Mouse (Mus musculus) hindbrain, embryonic 14.5 days (tissue): ENCODE measurements around the gene Sirt3. TPM values are rescaled to one million over a fixed set of nuclear protein-coding genes. Genes with fewer than 3 reads are reported as not detected.

Experiments used
- ATAC-seq: fragments of 200-750 bp; cut with Nextera tagmentation; 2 replicates; pipeline ENCODE4 v1.8.0; 2017; ENCODE audit warnings: moderate number of reproducible peaks, mild to moderate bottlenecking, moderate TSS enrichment, moderate library complexity; ENCODE audit not compliant: low FRiP score
- DNase-seq: peaks from one replicate; pipeline ENCODE4 v3.0.0-alpha.2; 2015; ENCODE audit warnings: low spot score
- H3K27ac ChIP-seq: fragments of 300-500 bp; sonication (generic); 2 replicates; pipeline ENCODE4 v1.5.1; 2014; ENCODE audit warnings: mild to moderate bottlenecking, moderate library complexity
- H3K27me3 ChIP-seq: fragments of 300-500 bp; sonication (generic); 2 replicates; pipeline ENCODE4 v1.6.1; 2014; ENCODE audit warnings: mild to moderate bottlenecking, low read length, mixed read lengths; ENCODE audit not compliant: control insufficient read depth, insufficient read depth
- H3K36me3 ChIP-seq: fragments of 300-500 bp; sonication (generic); replicated peaks from 2 replicates; pipeline ENCODE4 v1.6.1; 2014; ENCODE audit not compliant: control insufficient read depth, insufficient read depth
- H3K4me1 ChIP-seq: fragments of 300-500 bp; sonication (generic); replicated peaks from 2 replicates; pipeline ENCODE4 v1.6.1; 2014; ENCODE audit warnings: antibody characterized with exemption, low read length, mixed read lengths; ENCODE audit not compliant: control insufficient read depth, insufficient read depth
- H3K4me2 ChIP-seq: fragments of 300-500 bp; sonication (generic); replicated peaks from 2 replicates; pipeline ENCODE4 v1.6.1; 2014; ENCODE audit warnings: mild to moderate bottlenecking, moderate library complexity
- H3K4me3 ChIP-seq: fragments of 300-500 bp; sonication (generic); replicated peaks from 2 replicates; pipeline ENCODE4 v1.5.1; 2014; ENCODE audit warnings: mild to moderate bottlenecking, low read length
- H3K9ac ChIP-seq: fragments of 300-500 bp; sonication (generic); 2 replicates; pipeline ENCODE4 v1.6.1; 2014
- H3K9me3 ChIP-seq: fragments of 300-500 bp; sonication (generic); 2 replicates; pipeline ENCODE4 v1.6.1; 2016; ENCODE audit warnings: low read length; ENCODE audit not compliant: control insufficient read depth
- WGBS: fragments of 180-500 bp; shearing (Covaris S2); extraction: QIAGEN DNeasy Blood & Tissue Kit; methylation state at CpG from one replicate; pipeline ENCODE4 v1.1.7; 2014; 5-methylcytosine and 5-hydroxymethylcytosine counted together
- polyA plus RNA-seq: library from polyadenylated mRNA; unstranded; fragments of >200 nt; fragmentation: Nextera tagmentation; extraction: Ambion mirVana; gene quantifications from 2 replicates; pipeline ENCODE4 v1.2.1, GENCODE M21; 2014

Sirt3 gene
- polyA plus RNA-seq, 1 experiment from 2014 or later, result 47.5 TPM

DNA sequence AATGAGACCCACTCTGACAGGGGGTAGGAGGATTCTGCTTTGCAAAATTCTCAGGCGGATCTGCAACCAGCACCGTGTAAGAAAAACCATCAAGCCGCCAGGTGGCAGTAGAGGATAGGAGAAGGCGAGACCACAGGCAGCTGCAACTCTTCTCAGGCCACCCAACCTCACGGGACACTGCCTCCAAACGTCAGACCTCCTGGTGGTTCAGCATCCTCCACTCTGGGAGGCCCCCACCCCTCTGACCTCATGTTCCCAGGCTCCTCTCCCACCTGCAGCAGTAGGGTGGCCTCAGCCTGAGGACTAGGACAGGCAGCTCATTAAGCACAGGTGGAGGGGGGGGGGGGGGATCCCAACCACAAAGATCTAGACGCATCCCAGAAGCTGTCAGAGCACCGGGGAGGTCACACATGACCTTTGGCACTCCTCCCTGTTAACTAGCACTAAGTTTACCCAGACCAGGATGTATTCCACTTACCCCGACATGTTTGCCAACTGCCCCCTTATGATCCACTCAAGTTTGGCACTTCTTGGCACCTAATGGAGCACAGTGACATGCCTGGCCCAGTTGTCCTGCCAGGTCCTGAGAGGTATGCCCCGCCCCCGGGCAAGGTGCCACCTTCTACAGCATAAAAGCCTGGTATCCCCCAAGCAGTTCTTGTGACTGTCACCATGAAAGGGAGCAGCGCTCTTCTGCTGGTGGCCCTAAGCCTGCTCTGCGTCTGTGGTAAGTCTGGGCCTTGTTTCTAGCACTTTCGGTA, 37.0 kb downstream of the Sirt3 start, which contains the start of gene Scgb1c1:
Gene Scgb1c1, plus strand, starts transcription at position 643 of the 761 bp plus-strand sequence.
- no peaks in the 10 kb centered on the region for H3K9me3 ChIP-seq
- ATAC-seq, result peak; percentile 76
- peak; percentile 87 for DNase-seq
- no peak within 1 kb of the TSS for H3K4me3 ChIP-seq
- H3K27ac ChIP-seq, result no peak within 1 kb of the TSS
- no peaks in the 10 kb centered on the region for H3K4me1 ChIP-seq
- no peaks in the 10 kb centered on the region for H3K36me3 ChIP-seq
- H3K4me2 ChIP-seq, result no peak within 1 kb of the TSS
- no peak within 1 kb of the TSS for H3K9ac ChIP-seq
- H3K27me3 ChIP-seq, result peaks cover 11% of the 10 kb centered on the region; the same call in 1 of the 2 replicates
- WGBS, result 35% methylated on average over 14 of the region's 14 CpGs

DNA sequence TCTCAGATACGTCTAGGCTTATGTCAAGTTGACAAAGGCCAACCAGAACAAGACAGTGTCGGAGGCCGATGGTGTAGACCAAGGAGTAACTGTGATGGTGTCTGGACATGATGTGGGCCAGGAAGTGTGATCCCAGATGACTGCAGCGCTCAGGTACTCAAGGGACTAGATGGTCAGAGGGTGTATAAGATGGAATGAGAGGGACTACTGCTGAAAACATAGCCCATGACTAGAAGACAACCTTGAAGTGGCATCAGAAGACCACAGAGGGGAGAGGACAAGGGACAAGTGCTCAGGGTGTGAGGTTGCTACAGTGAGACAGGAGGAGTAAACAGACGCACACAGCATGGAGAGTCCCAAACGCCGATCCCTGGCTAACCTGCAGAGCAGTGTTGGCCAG, 38.3 kb downstream of the Sirt3 start:
- Histone ChIP-seq H3K9me3 (no peaks in the 10 kb centered on the region), H3K27me3 (peaks cover 11% of the 10 kb centered on the region; the same call in 1 of the 2 replicates), H3K9ac (no peak overlapping the region), H3K36me3 (no peaks in the 10 kb centered on the region), H3K4me1 (no peaks in the 10 kb centered on the region), H3K4me2 (no peak overlapping the region), H3K4me3 (no peak overlapping the region), H3K27ac (no peak overlapping the region)
- 80% methylated on average over 7 of the region's 7 CpGs for WGBS
- DNase-seq (no peak), ATAC-seq (no peak)

DNA sequence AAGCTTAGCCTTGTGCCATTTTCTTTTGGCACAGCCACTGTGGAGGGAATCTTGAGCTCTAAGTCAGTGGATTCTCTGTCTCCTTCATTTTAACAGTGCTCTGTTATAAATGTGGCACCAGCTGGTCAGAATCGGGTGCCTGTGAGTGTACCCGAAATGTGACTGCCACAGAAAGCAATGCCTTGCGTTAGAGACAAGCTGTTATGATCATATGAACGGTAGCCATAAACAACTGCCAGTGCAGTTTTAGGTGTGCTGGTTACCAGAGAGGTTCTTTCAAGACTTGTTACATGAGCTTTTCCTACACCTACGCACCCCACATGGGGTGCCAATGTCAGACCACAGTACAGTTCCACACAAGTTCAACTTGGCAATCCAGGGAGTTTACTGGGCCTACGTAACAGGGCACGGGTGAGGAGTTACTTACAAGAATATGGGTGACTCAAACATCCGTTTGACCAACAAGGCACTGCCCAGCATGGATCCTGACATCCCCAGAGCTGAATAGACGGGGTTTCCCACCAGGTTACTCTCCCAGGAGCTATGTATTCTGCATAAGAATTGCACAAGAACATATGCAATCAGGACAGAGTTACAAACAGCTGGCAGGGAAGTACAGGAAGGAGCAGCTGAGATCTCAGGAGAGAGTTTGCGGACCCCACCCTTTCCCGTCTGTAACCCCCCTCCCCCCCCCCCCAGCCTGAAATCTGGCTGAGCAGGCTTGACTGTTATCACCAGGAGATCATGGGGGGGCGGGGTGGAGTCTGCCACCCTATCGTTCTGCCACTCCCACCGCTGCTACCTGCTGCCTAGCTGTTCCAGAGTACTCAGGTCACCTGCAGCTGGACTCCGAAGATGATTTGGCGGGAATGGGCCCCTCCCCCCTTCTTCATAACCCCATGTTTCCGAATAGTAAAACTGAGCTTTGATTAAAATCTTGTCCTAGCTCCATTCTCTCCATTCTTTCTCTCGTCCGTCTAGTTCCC, 41.1 kb downstream of the Sirt3 start:
- Histone ChIP-seq H3K4me2 (no peak overlapping the region), H3K4me1 (no peaks in the 10 kb centered on the region), H3K27me3 (peaks cover 11% of the 10 kb centered on the region; the same call in 1 of the 2 replicates), H3K9ac (no peak overlapping the region), H3K27ac (no peak overlapping the region), H3K9me3 (no peaks in the 10 kb centered on the region), H3K36me3 (no peaks in the 10 kb centered on the region), H3K4me3 (no peak overlapping the region)
- DNase-seq (no peak), ATAC-seq (no peak)
- 42% methylated on average over 19 of the region's 19 CpGs for WGBS

DNA sequence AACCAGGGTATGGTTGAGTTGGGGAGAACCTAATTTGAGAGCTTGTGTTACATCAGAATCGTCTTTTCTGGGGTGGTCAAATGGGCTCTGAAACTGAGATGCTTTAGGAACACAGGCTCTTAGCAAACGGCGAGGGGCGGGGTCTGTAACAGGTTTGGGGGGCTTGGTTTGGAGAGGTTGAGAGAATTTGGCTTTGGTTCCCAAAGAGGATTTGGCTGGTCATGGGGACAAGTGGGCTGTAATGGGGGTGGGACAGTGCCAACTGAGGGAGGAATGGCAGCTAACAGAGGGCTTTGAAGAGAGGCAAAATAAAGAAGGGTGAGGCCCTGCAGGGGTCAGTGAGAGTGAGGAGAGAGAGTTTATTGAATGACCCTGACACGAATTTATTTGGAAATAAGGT, 42.6 kb downstream of the Sirt3 start:
- no peaks in the 10 kb centered on the region for H3K4me1 ChIP-seq
- no peak overlapping the region for H3K4me2 ChIP-seq
- WGBS, result 67% methylated on average over 5 of the region's 5 CpGs
- no peak overlapping the region for H3K4me3 ChIP-seq
- H3K9ac ChIP-seq, result no peak overlapping the region
- no peak overlapping the region for H3K27ac ChIP-seq
- DNase-seq, result no peak
- H3K9me3 ChIP-seq, result no peaks in the 10 kb centered on the region
- no peaks in the 10 kb centered on the region for H3K36me3 ChIP-seq
- ATAC-seq, result no peak
- H3K27me3 ChIP-seq, result peaks cover 11% of the 10 kb centered on the region; the same call in 1 of the 2 replicates

DNA sequence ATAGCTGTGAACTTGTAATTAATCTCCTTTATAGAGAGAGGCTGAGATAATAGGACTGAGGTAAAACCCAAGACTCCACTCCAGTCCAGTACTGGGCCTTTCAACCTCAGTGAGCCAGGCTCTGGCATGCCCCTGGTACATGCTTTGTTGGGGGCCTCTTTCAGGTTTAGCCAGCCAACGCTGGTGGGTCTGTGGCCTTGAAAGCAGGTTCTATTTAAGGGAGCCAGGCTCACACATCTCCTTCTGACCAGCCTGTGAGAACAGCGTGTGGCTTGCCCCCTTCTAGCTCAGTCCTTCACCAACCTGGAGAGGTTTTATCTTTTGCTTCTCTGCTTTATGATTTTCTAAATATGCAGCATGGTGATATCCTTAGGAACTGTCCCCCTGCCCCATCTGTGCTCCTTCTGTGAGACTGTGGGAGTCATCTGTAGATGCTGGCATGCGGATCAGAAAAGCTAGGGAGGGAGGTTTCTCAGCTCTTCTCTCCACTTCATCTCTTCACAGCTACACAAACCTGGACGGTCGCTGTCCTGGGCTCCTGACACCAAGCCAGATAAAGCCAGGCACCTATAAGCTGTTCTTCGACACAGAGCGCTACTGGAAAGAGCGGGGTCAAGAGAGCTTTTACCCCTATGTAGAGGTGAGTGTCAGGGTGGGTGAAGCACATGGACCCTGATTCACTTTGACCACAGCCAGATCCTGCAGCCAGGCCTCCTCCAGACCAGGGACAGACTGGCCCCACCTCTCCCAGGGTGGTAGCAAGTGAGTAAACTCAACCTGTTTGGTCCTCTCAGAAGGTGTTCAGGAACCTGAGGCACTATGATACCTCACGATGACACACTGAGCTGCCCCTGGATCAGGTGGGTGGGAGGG, 45.6 kb downstream of the Sirt3 start:
- no peak overlapping the region for H3K4me2 ChIP-seq
- H3K4me1 ChIP-seq, result no peaks in the 10 kb centered on the region
- H3K4me3 ChIP-seq, result no peak overlapping the region
- WGBS, result 89% methylated on average over 9 of the region's 9 CpGs
- H3K9ac ChIP-seq, result no peak overlapping the region
- H3K27ac ChIP-seq, result no peak overlapping the region
- no peak for DNase-seq
- no peaks in the 10 kb centered on the region for H3K9me3 ChIP-seq
- no peak for ATAC-seq
- H3K27me3 ChIP-seq, result peaks cover 9% of the 10 kb centered on the region; the same call in 1 of the 2 replicates
- no peaks in the 10 kb centered on the region for H3K36me3 ChIP-seq

DNA sequence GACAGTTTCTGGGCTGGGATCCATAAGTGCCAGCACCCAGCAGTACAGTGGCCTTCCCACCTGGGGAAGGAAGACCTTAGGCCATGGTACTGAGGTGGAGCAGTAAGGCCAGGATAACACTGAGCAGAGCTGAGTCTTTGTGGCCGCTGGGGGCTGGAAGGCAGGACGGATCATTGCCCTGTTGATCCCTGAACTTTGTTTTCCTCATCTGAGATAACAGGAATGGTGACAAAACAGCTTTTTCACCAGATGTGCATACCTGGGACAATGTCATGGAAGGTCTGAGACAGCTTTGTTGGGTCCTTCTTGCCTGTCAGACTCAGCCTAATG, 46.4 kb downstream of the Sirt3 start:
- H3K27ac ChIP-seq, result no peak overlapping the region
- H3K4me1 ChIP-seq, result no peaks in the 10 kb centered on the region
- H3K4me3 ChIP-seq, result no peak overlapping the region
- DNase-seq, result no peak
- ATAC-seq, result no peak
- WGBS, result 83% methylated on average over 2 of the region's 2 CpGs
- 0 out of 2 replicates have a peak, but pooled peaks cover 1% of the 10 kb centered on the region for H3K27me3 ChIP-seq
- no peaks in the 10 kb centered on the region for H3K9me3 ChIP-seq
- H3K4me2 ChIP-seq, result no peak overlapping the region
- no peaks in the 10 kb centered on the region for H3K36me3 ChIP-seq
- H3K9ac ChIP-seq, result no peak overlapping the region

DNA sequence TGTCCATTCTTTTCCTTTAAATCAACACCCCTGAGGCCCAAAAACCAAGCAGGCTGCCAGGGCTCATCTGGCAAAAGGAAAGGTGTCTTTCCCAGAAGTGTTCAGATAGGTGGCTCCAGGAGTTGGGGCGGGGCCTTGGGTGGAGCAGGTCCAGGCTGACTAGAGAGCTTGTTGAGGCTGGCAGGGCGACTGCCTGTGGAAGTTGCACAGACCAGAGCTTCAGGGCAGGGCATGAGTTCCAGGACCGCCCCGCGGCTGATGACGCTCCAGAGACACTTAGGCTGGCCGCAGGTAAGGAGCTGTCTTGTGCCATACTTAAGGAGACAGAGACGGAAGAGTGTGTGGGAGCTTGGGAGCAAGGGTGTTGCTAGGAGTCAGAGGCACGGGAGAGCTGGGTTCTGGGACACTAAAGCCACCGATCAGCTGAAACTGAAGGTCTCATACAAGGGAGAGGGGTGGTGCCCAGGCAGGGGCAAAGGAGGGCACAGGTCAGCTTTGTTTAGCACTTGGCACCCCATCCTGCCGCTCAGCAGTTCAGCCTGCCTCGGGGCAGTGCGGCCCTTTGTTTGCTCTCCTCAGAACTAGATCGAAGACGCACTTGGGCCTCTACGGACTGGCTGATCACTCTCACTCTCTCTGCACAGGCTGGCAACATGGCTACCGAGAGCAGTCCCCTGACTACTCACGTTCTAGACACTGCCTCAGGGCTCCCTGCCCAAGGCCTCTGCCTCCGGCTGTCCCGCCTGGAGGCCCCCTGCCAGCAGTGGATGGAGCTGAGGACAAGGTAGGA, 46.9 kb downstream of the Sirt3 start, which contains the start of gene Urah:
Gene Urah, plus strand, starts transcription at position 51 of the 790 bp plus-strand sequence.
- Histone ChIP-seq H3K9ac (no peak within 1 kb of the TSS), H3K4me3 (no peak within 1 kb of the TSS), H3K4me1 (no peaks in the 10 kb centered on the region), H3K36me3 (no peaks in the 10 kb centered on the region), H3K27me3 (no peaks in the 10 kb centered on the region), H3K27ac (no peak within 1 kb of the TSS), H3K9me3 (no peaks in the 10 kb centered on the region), H3K4me2 (no peak within 1 kb of the TSS)
- 58% methylated on average over 20 of the region's 20 CpGs for WGBS
- no peak for ATAC-seq
- no peak for DNase-seq

DNA sequence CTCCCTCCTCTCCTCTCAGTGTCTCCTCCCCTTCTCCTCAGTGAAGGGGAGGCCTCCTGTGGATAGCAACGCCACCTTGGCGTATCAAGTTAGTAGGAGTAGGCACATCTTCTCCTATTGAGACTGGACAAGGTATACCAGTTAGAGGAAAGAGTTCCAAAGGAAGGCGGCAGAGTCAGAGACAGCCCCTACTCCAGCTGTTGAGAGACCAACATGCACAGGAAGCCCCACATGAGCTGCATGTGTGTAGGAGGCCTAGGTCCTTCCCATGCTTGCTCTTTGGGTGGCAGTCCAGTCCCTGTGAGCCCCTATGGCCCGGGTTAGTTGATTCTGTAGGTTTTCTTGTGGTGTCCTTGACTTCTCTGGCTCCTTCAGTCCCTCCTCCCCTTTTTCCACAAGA, 48.8 kb downstream of the Sirt3 start:
- Histone ChIP-seq H3K27ac (no peak overlapping the region), H3K4me1 (no peaks in the 10 kb centered on the region), H3K9me3 (no peaks in the 10 kb centered on the region), H3K9ac (no peak overlapping the region), H3K27me3 (no peaks in the 10 kb centered on the region), H3K4me3 (no peak overlapping the region), H3K36me3 (no peaks in the 10 kb centered on the region), H3K4me2 (no peak overlapping the region)
- ATAC-seq, result no peak
- WGBS, result 81% methylated on average over 4 of the region's 4 CpGs
- DNase-seq, result no peak
